Mouse (Mus musculus) cerebellum, adult 11-12 months (tissue): ENCODE measurements around the gene Neurod4.

Source experiments
- DNase-seq: peaks from one replicate; pipeline ENCODE4 v3.0.0; 2022

The Neurod4 gene

GRCm38 (mm10) chr10:130232117-130232516 is 47.9 kb downstream of the Neurod4 start:
- no peak for DNase-seq

- DNase-seq: no peak
Observed at GRCm38 (mm10) chr10:130229584-130229983, 50.5 kb downstream of the Neurod4 start.

GRCm38 (mm10) chr10:130228246-130228645 is 51.8 kb downstream of the Neurod4 start:
- peak; percentile 14 for DNase-seq

GRCm38 (mm10) chr10:130225034-130225433 is 55.0 kb downstream of the Neurod4 start:
- no peak for DNase-seq
